ENCODE assay signal across 8 mouse cellular contexts in the genomic region with DNA sequence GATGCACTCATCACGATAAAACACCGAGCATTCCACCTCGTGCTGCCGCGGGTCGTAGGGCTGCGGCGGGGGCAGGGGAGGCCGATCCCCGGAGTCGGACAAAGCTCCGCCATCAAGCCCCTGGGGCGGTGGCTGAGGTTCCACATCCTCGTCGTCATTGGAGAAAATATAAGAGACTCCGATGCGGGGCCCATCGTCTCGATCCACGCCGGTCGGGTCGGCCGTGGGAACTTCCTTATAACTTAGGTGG. TPM values are rescaled to one million over a fixed set of nuclear protein-coding genes. Genes with fewer than 3 reads are reported as not detected.
DNase-seq lines count a peak whose midpoint lies in the region; ATAC-seq and TF ChIP-seq lines count a peak whose summit lies in the region.

No protein-coding gene starts in this region.

- TF ChIP-seq EP300 in ES-Bruce4 (IDR thresholded peaks at IDR 0.05; ENCODE audit: insufficient read depth, low read depth, low read length): no peak

- H3K9me3 ChIP-seq in kidney, embryonic 16.5 days (ENCODE audit: low read length): no peaks in the 10 kb centered on the region
- no peaks in the 10 kb centered on the region for H3K9me3 ChIP-seq in ES-Bruce4 (replicated peaks; ENCODE audit: control insufficient read depth, insufficient read depth, low read length, poor library complexity, severe bottlenecking)
- H3K9me3 ChIP-seq in forebrain, embryonic 13.5 days (replicated peaks): no peaks in the 10 kb centered on the region
- H3K9me3 ChIP-seq in intestine, embryonic 14.5 days (ENCODE audit: control insufficient read depth, low read length): no peaks in the 10 kb centered on the region
- no peaks in the 10 kb centered on the region for H3K9me3 ChIP-seq in midbrain, embryonic 10.5 days (replicated peaks)

- ATAC-seq in kidney, embryonic 16.5 days (ENCODE audit: low FRiP score, low TSS enrichment): no peak
- 0 out of 2 replicates have a peak, but pooled peaks have one; percentile 1 for ATAC-seq in forebrain, embryonic 13.5 days
- ATAC-seq in intestine, embryonic 14.5 days (replicated peaks; ENCODE audit: low FRiP score, low TSS enrichment, low read depth): no peak

- WGBS in kidney, embryonic 16.5 days: under 1% methylated on average over 24 of the region's 24 CpGs
- under 1% methylated on average over 24 of the region's 24 CpGs for whole genome bisulfite sequencing in forebrain, embryonic 13.5 days
- under 1% methylated on average over 24 of the region's 24 CpGs for WGBS in intestine, embryonic 14.5 days
- 0% methylated on average over 24 of the region's 24 CpGs for WGBS in midbrain, embryonic 10.5 days

- no peak for TF ChIP-seq CTCF in ES-Bruce4 (IDR thresholded peaks at IDR 0.05; ENCODE audit: low read depth, low read length)

- H3K27ac ChIP-seq in kidney, embryonic 16.5 days (ENCODE audit: low read length): peak overlapping the region; percentile 97
- H3K27ac ChIP-seq in ES-Bruce4 (ENCODE audit: insufficient read depth, low read length): no peak overlapping the region
- H3K27ac ChIP-seq in forebrain, embryonic 13.5 days: peak overlapping the region; percentile 60
- peak overlapping the region; percentile 86 for H3K27ac ChIP-seq in intestine, embryonic 14.5 days (ENCODE audit: low read depth)
- H3K27ac ChIP-seq in midbrain, embryonic 10.5 days (replicated peaks): peak overlapping the region; percentile 87

- TF ChIP-seq POLR2A in ES-Bruce4 (IDR thresholded peaks at IDR 0.05; ENCODE audit: insufficient read depth, low read length): no peak

- peaks cover 9% of the 10 kb centered on the region; the same call in 1 of the 2 replicates for H3K36me3 ChIP-seq in kidney, embryonic 16.5 days (ENCODE audit: insufficient read depth, low read length)
- H3K36me3 ChIP-seq in ES-Bruce4 (ENCODE audit: control insufficient read depth, insufficient read depth, low read length, poor library complexity, severe bottlenecking): no peaks in the 10 kb centered on the region
- H3K36me3 ChIP-seq in forebrain, embryonic 13.5 days (ENCODE audit: poor library complexity, severe bottlenecking): no peaks in the 10 kb centered on the region
- H3K36me3 ChIP-seq in intestine, embryonic 14.5 days (ENCODE audit: control insufficient read depth, insufficient read depth, low read length): no peaks in the 10 kb centered on the region; the same call in 1 of the 2 replicates
- peaks cover 19% of the 10 kb centered on the region for H3K36me3 ChIP-seq in midbrain, embryonic 10.5 days

- no peaks in the 10 kb centered on the region for H3K27me3 ChIP-seq in kidney, embryonic 16.5 days (ENCODE audit: insufficient read depth, low read length)
- H3K27me3 ChIP-seq in ES-Bruce4 (ENCODE audit: control insufficient read depth, insufficient read depth, low read length, poor library complexity, severe bottlenecking): no peaks in the 10 kb centered on the region; the same call in none of the 2 replicates
- peaks cover 9% of the 10 kb centered on the region; the same call in 1 of the 2 replicates for H3K27me3 ChIP-seq in forebrain, embryonic 13.5 days
- H3K27me3 ChIP-seq in intestine, embryonic 14.5 days (replicated peaks; ENCODE audit: control insufficient read depth, insufficient read depth, low read length): no peaks in the 10 kb centered on the region
- peaks cover 13% of the 10 kb centered on the region for H3K27me3 ChIP-seq in midbrain, embryonic 10.5 days (ENCODE audit: low read depth, poor library complexity, severe bottlenecking)

- peak overlapping the region; percentile 98 for H3K4me2 ChIP-seq in kidney, embryonic 16.5 days (replicated peaks; ENCODE audit: low read depth, low read length)
- H3K4me2 ChIP-seq in forebrain, embryonic 13.5 days: peak overlapping the region; percentile 100
- H3K4me2 ChIP-seq in intestine, embryonic 14.5 days (ENCODE audit: low read length): peak overlapping the region; percentile 100

- peaks cover 22% of the 10 kb centered on the region for H3K4me1 ChIP-seq in kidney, embryonic 16.5 days (ENCODE audit: insufficient read depth, low read length)
- no peaks in the 10 kb centered on the region for H3K4me1 ChIP-seq in ES-Bruce4 (ENCODE audit: control insufficient read depth, insufficient read depth, low read length)
- H3K4me1 ChIP-seq in forebrain, embryonic 13.5 days: peaks cover 25% of the 10 kb centered on the region
- H3K4me1 ChIP-seq in intestine, embryonic 14.5 days (replicated peaks; ENCODE audit: control insufficient read depth, insufficient read depth, low read length): peaks cover 5% of the 10 kb centered on the region; the same call in 1 of the 2 replicates
- H3K4me1 ChIP-seq in midbrain, embryonic 10.5 days: peaks cover 44% of the 10 kb centered on the region

- H3K9ac ChIP-seq in kidney, embryonic 16.5 days (replicated peaks; ENCODE audit: low read length): peak overlapping the region; percentile 89
- H3K9ac ChIP-seq in ES-Bruce4 (ENCODE audit: low read depth, poor library complexity, severe bottlenecking): peak overlapping the region; percentile 61
- H3K9ac ChIP-seq in forebrain, embryonic 13.5 days: peak overlapping the region; percentile 74
- H3K9ac ChIP-seq in intestine, embryonic 14.5 days (ENCODE audit: low read length): peak overlapping the region; percentile 78

- no peak for DNase-seq in kidney, postnatal 14 days
- DNase-seq in intestine, embryonic 14.5 days (ENCODE audit: low spot score): no peak
- DNase-seq in midbrain, embryonic 10.5 days (ENCODE audit: low spot score): no peak
- no peak for DNase-seq in frontal cortex, postnatal 25 days (ENCODE audit: low spot score in 2 of 2)
- no peak for DNase-seq in urinary bladder, adult 18-20 months (ENCODE audit: low spot score in 2 of 2)

- H3K4me3 ChIP-seq in kidney, embryonic 16.5 days (ENCODE audit: low read length): peak overlapping the region; percentile 89
- H3K4me3 ChIP-seq in ES-Bruce4 (ENCODE audit: low read depth, low read length): peak overlapping the region; percentile 84
- H3K4me3 ChIP-seq in forebrain, embryonic 13.5 days: peak overlapping the region; percentile 66
- H3K4me3 ChIP-seq in intestine, embryonic 14.5 days (ENCODE audit: low read depth, low read length): peak overlapping the region; percentile 70
- peak overlapping the region; percentile 77 for H3K4me3 ChIP-seq in midbrain, embryonic 10.5 days

RNA-seq across cellular contexts. Expression of gene Fam84b, which starts 30.0 kb away (rescaled TPM):
- polyA plus RNA-seq in kidney, embryonic 16.5 days (2015; fragmentation: Nextera tagmentation; extraction: Ambion mirVana): 26.5 and 28.2 TPM in 2 replicates
- 6.9 and 8.1 TPM in 2 replicates for polyA plus RNA-seq in ES-Bruce4 (2011; ENCODE audit: insufficient read depth, insufficient read length, low read depth, missing spikeins)
- polyA plus RNA-seq in forebrain, embryonic 13.5 days (2015; fragmentation: Nextera tagmentation; extraction: Ambion mirVana): 8.0 and 10.6 TPM in 2 replicates
- 24.6 and 26.2 TPM in 2 replicates for polyA plus RNA-seq in intestine, embryonic 14.5 days (2014; fragmentation: Nextera tagmentation; extraction: Ambion mirVana)
- polyA plus RNA-seq in midbrain, embryonic 10.5 days (2016; fragmentation: Nextera tagmentation; extraction: Ambion mirVana): 9.6 and 11.8 TPM in 2 replicates
